Mouse (Mus musculus): ENCODE measurements around the gene Gm20431.

The Gm20431 gene

GRCm38 (mm10) chr2:167688498-167689451, 27.5 kb upstream of the Gm20431 start, which contains the start of gene Cebpb:
Gene Cebpb, plus strand, starts transcription at chr2:167688915.
- DNase-seq (ENCODE audit: low read depth): peak; percentile 98

GRCm38 (mm10) chr2:167688126-167688497, 26.8 kb upstream of the Gm20431 start:
- peak; percentile 25 for DNase-seq (ENCODE audit: low read depth)

- DNase-seq (ENCODE audit: low read depth): no peak
Measured at GRCm38 (mm10) chr2:167687651-167688101, 26.4 kb upstream of the Gm20431 start.

GRCm38 (mm10) chr2:167687250-167687586, 25.9 kb upstream of the Gm20431 start:
- no peak for DNase-seq (ENCODE audit: low read depth)

- peak; percentile 60 for DNase-seq (ENCODE audit: low read depth)
Measured at GRCm38 (mm10) chr2:167686382-167687249, 25.3 kb upstream of the Gm20431 start.

- DNase-seq (ENCODE audit: low read depth): peak; percentile 33
Measured at GRCm38 (mm10) chr2:167685865-167686264, 24.6 kb upstream of the Gm20431 start.

GRCm38 (mm10) chr2:167685137-167685536, 23.8 kb upstream of the Gm20431 start:
- peak; percentile 97 for DNase-seq (ENCODE audit: low read depth)

- no peak for DNase-seq (ENCODE audit: low read depth)
Measured at GRCm38 (mm10) chr2:167683721-167684120, 22.4 kb upstream of the Gm20431 start.

- DNase-seq (ENCODE audit: low read depth): peak; percentile 78
Measured at GRCm38 (mm10) chr2:167680657-167681056, 19.4 kb upstream of the Gm20431 start.

- DNase-seq (ENCODE audit: low read depth): peak; percentile 80
Measured at GRCm38 (mm10) chr2:167679902-167680430, 18.7 kb upstream of the Gm20431 start.

- peak; percentile 46 for DNase-seq (ENCODE audit: low read depth)
Measured at GRCm38 (mm10) chr2:167678600-167678999, 17.3 kb upstream of the Gm20431 start.

GRCm38 (mm10) chr2:167675120-167675909, 14.0 kb upstream of the Gm20431 start:
- DNase-seq (ENCODE audit: low read depth): peak; percentile 61

GRCm38 (mm10) chr2:167672212-167672685, 11.0 kb upstream of the Gm20431 start:
- DNase-seq (ENCODE audit: low read depth): no peak

GRCm38 (mm10) chr2:167671101-167671633, 9.9 kb upstream of the Gm20431 start:
- no peak for DNase-seq (ENCODE audit: low read depth)

GRCm38 (mm10) chr2:167669398-167669797, 8.1 kb upstream of the Gm20431 start:
- DNase-seq (ENCODE audit: low read depth): no peak

- no peak for DNase-seq (ENCODE audit: low read depth)
Measured at GRCm38 (mm10) chr2:167668426-167668825, 7.1 kb upstream of the Gm20431 start.

- DNase-seq (ENCODE audit: low read depth): no peak
Measured at GRCm38 (mm10) chr2:167665972-167666713, 4.8 kb upstream of the Gm20431 start.

- DNase-seq (ENCODE audit: low read depth): no peak
Measured at GRCm38 (mm10) chr2:167662713-167663112, 1.4 kb upstream of the Gm20431 start.

- peak; percentile 36 for DNase-seq (ENCODE audit: low read depth)
Measured at GRCm38 (mm10) chr2:167660611-167660971, 705 bp downstream of the Gm20431 start.

GRCm38 (mm10) chr2:167659847-167660610, 1.3 kb downstream of the Gm20431 start:
- peak; percentile 37 for DNase-seq (ENCODE audit: low read depth)

Measured in NIH3T3 (cell line).